Mouse (Mus musculus) spleen, postnatal 10 days (tissue): ENCODE measurements around the gene Dusp1.
A peak's percentile ranks its signal among the peaks of the same experiment; 100 is the strongest.

Experiments used
- DNase-seq, 2 experiments: peaks; one replicate each; pipeline ENCODE4 v3.0.0; 2021 to 2022; ENCODE audit warnings: low spot score in 2 of 2

Gene Dusp1

DNA sequence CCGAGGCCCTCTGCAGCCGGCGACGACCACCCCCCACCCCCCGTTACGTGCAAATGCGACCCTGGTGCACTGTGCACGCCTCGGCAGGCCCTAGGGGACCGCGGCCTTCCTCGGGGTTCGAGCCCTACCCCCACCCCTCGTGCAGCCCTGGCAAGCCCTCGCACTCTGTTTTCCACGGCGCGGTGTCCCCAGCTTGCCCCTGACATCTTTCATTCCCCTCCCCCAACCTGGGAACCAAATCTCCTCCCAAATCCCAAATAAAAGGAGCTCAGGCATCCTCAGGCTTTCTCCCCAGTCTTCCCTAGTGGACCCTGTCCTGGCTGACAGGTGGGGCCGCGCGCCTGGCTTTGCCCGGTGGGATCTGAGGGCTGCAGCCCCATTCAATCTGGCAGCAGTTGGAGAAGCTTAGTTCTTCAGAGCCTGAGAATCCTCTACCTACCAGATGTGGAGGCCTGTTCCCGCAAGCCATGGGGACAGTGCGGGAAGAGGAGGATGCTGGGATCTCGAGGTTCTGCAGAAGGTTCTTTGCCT, at the start of gene Dusp1:
Gene Dusp1 (minus strand): TSS at position 478 of the 531 bp plus-strand sequence.
- no peak for DNase-seq

DNA sequence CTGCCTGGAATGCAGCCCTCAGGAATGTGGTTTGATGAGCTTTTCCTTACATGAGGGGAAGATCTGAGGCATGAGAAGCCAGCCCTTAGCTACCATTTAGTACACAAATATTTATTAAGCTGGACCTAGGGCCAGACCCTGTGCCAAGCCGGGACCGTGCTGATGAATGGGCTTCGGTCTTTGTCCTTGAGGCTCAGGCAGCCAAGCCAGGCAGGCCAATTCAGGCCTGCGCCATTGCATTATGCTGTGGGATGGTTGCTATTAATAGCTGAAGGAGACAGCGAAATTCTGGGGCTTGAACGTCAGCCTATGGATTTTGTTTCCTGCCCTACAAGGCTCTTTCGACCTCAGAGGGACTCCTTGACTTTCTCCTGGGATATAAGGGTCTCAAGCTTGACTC, 49.4 kb upstream of the Dusp1 start:
- DNase-seq: no peak

DNA sequence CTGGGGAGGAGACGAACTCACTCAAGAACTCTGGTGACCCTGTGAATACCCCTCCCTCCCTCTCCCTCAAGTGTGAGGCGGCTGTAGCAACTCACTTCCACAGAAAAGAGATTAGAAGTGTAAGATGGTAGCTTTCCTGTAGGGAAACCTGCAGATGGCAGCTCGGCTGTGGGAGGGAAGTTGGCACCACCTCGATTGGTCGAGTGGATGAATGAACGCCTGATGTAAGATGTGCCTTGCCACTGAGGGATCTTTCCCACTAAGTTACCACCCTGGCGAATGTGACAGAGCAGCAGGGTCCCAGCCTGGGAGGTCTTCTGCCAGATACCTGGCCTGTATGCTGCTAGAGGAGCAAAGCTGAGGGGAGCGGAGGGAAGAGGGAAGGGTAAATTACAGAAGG, 47.9 kb upstream of the Dusp1 start:
- no peak for DNase-seq

DNA sequence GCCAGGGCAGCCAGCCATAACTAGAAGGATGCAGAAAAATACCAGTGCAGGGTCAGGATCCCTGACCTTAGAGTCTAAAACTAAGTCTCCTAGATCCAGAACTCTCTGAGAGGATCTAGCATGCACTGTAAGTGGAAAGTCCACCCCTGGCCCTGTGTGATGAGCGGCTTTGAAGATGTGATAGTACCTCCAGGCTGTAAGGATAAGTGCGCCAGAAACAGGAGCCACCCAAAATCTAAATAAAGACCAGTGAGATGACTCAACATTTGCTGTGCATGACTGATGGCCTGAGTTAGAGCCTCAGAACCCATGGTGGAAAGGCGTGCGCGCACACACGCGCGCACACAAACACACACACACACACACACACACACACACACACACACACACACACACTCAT, 46.9 kb upstream of the Dusp1 start:
- DNase-seq: no peak

DNA sequence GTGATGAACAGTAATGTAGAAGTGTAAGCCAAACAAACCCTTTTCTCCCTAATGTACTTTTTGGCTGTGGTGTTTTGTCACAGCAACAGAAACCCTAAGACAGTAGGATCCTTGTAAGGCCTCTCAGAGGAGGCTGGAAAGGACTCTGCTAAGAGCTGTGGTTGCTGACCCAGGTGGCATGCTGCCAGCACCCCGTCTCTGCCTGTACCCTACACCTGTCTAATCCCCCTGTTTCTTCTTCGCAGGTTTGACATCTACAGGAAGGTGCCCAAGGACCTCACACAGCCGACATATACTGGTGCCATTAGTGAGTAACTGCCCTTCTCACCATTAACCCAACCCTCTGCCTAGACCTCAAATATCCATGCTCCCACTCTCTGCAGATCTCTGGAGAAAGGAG, 46.4 kb upstream of the Dusp1 start:
- no peak for DNase-seq

DNA sequence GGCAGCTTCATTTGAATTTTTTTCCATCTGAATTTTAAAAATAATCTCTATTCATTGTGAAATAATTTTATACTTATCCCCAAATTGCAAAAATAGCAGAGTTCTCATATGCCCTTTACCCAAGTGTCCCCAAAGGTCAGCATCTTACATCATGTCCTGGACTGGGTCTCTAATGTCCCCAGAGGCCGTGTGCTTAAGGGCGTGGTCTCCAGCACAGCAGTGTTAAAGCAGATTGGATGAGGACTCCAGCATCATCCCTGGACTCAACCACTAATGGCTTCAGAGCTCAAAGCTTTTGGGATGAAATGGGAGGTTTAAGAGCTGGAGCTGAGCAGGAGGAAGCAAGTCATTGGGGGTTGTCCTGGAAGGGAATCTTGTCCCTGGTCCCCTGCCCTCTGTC, 44.6 kb upstream of the Dusp1 start:
- DNase-seq: no peak

DNA sequence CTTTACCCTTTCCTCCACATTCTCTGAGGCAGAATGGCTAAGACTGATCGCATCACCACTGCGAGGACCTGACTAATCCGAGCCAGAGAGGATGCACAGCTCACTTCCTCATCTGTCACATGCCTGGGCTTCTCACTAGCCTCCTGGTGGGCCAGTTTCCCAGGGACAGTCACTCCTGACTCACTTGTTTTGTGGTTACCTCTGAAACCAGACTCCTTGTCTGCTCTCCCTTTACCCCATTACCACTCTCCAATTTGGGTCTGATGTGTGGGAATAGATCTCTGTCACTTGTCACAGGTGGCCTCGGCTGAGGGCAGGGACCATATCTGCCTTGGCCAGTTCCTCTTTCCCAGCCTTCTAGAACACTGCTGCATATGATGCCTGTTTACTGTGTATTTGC, 43.7 kb upstream of the Dusp1 start:
- peak in 1 of 2 experiments; percentile 34 for DNase-seq

DNA sequence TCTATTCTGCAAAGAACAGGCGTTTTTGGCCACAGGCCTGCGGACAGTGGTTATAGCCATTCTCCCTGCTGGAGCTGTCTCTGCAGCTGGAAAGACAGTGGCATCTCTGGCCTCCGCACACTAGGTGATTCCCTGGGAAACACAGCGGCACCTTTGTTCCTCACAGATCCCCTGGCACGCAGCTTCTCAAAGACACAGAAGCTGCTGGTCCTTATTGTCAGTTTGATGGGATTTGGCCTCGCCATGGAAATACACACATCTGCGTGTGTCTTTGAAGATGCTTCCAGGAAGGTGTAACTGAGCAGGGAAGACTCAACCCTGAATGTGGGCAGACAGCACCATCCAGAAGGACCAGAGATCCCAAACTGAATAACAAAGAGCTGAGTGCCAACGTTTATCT, 41.4 kb upstream of the Dusp1 start:
- DNase-seq: no peak

DNA sequence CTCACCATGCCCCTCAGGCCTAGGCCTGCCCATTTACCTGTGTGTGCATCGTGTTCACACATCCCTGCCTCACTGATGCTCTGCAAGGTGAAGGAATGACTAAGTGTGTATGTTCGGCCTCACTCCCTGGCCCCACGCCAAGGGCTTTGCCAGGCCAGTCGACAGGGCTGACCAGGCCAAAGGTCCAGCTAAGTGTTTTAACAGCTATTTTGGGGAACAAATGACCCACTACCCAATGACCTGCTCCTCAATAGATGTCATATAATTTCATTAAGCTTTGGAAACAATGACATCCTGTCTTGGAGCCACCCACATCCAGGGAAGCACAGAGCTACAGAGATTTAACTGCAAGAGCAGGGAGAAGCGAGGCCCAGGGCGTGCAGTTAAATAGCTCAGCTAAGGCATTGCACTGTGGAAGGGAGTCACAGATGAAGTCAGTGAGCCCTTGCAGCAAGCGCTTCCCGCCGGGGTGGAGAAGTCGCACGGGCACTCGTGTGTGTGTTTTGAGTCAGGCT, 40.5 kb upstream of the Dusp1 start:
- DNase-seq: no peak

DNA sequence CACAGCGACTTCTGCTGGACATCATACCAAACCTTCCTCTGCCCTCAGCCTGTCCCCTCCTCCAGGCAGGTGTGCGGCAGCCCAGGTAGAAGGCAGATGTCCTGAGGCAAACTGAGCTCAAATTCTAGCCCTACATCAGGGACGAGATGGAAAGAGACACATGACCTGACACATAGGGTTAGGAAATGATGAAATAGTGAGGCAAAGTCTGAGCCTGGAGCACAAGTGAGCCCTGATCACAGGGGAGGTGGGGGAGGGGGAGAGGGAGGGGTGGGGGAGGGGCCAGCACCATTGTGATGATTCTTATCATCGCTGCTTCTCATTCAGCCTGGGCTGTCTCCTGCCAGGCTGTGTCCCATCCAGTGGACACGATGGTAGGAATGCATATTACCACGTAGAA, 40.0 kb upstream of the Dusp1 start:
- DNase-seq: no peak

DNA sequence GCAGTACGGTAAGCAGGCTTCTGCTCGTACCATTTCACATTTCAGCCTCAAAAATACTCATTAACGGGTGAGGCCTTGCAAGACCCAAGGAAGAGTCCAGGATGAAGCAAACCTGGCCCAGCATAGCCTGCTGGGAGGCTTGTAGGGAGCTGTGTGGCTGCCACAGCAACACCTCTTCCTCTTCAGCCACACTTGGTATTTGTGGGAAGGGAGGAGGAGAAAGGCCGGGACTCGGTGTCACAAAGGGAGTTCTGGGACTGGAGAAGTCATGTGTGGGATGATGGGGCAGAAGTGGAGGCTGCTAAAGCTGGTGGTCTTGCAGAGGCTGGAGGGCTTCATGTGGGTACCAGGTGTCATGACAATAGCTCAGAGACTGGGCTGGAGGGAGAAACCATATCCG, 39.6 kb upstream of the Dusp1 start:
- DNase-seq: no peak

DNA sequence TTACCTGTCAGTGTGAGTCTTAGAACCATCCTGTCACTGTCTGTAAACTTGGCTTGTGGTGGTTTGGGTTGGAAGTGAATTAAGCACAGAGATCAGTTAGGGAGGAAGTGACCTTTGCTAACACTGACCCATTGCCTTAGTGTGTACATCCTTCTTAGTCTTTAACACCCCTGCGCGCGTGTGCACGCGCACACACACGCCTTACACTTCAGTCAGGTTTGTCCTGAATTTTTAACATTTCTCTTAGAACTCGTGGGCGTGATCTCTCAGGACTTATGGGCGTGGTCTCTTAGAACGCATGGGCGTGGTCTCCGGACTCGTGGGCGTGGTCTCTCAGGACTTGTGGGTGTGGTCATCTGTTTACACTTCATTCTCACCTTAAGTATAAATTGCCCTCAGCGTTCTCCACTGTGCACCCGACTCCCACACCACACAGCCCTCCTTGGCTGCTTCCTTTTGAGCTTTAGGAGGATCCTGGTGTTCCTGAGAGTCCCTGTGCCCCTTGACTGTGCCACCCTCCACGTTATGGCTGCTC, 39.1 kb upstream of the Dusp1 start:
- peak in 1 of 2 experiments; percentile 72 for DNase-seq

DNA sequence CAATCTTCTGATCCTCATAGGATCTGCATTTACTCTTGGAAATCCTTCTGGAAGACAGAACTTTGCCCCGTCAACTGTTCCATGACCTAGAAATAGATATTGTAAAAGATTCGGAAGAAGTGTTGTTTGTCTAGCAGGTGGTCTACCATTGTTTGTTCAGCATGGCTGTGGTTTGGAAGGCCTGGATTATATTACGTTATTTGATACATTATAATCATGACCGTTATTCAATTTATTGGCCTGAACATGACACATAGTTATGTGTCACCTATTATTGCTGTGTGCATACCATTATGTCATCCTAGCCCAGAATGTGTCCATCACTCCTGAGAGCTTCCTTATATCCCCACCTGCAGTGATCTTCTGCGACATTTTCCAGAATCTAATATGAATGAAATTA, 36.9 kb upstream of the Dusp1 start:
- DNase-seq: no peak

DNA sequence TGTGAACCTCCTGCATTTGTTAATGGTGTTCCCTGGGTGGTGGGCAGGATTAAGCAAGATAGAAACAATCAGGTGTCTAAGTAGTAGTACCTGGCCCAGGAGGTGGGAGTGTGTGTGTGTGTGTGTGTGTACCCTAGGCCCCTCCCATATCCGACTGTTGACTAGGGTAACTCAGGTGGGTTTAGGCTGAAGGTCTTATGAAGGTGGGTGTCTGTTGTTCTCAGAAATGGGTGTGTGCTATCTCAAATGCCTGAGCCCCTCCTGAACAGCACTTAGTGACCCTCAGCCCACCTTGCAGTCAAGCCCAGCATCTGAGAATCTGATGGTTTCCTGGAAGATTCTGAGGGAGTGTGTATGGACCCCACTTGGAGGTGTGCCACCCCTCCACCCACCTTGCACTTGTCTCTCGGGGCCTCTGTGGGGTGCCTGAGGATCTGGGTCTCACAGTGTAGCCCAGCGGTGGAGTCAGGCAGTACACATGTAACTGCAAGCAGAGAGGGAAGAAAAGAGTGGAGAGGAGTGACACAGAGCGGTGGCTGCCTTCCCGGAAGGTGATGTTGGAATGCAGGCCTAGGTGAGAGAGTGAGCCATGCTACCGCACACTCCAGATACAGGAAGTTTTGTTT, 35.0 kb upstream of the Dusp1 start:
- no peak for DNase-seq

DNA sequence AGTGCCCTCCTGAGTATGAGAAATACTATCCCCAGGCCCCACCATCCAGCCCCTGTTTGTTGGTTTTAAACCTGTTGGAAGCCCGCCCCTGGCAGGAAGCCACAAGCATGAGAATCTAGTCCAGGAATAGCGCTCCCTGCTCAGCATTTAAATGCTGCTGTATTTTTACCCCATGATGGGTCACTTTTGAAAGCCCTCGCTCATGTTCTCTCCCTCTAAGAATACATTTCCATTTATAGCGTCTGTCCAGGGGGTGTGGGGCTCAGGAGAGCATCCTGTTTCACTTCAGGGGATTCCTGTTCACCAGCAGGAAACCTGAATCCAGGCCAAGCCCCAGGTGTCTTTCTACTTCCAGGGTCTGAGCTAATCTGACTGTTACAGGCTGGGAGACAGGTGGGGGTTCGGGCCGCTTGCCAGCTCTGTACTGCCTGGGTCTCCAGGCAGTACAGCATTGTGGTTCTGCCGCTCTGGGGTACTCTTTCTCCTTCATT, 34.3 kb upstream of the Dusp1 start:
- DNase-seq: no peak

DNA sequence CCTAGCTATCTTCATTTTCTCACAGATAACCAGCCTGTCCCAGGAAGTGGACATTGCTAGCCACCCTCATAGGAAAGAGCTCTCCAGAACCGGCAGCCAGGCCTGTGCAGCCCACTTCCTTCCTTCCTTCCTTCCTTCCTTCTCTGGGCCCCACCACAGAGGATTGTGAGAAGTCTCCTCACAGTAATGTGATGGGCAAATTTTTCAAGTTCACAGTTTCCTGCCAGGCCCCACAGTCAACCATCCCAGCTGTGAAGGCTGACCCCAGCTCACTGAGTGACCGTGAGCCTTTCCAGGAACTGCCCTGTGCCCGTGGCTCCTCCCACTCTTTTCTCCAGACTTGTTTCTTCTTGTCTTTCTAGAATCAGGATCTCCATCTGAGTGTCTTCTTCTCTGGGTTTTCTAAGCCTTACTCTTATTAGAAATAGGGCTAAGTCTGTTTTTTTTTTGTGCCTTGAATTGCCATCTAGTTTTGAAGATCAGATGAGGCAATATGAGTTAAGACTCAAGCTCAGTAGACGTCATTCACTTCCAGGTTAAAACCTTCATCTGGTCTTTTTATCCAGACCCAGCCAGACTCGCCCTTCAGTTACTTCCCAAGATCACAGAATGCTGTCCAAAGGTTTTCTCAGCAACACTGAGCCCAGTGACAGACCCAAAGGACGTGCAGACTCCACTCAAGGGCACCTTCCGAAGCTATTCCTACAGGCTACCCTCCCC, 33.7 kb upstream of the Dusp1 start:
- no peak for DNase-seq

DNA sequence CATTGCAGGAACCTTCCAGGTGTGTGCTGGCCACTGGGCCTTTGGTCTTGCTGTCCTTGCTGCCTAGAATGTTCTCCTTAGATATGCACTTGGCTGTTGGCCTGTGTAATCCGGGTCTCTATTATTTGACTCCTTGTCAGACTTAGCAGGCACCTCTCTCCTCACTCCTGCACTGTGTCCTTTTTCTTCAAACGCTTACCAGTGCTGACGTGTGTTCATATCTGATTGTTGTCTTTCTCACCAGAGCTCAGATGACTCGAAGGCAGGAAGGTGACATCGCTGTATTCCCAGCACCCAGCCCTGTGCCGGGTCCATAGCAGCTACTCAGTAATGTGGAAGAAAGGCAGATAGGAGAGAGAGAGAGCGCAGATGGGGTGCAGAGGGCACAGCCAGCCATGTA, 33.0 kb upstream of the Dusp1 start:
- no peak for DNase-seq

DNA sequence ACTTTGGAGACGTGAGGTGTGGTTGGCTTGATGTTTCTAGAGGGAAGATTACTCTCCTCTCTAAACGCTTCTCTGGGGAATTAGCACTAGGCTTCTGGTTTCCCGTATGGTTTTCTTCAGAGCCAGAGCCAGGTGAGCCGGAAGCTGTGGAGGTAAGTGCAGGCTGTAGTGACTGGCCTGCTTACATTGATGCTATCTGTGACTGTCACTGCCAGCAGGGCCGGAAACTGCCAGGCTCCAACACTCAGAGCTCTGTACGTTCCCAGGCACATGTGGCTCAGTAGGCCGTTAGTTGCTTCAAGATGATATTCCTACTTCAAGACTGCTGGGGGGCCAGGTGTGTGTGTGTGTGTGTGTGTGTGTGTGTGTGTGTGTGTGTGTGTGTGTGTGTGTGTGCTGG, 32.2 kb upstream of the Dusp1 start:
- DNase-seq: no peak

DNA sequence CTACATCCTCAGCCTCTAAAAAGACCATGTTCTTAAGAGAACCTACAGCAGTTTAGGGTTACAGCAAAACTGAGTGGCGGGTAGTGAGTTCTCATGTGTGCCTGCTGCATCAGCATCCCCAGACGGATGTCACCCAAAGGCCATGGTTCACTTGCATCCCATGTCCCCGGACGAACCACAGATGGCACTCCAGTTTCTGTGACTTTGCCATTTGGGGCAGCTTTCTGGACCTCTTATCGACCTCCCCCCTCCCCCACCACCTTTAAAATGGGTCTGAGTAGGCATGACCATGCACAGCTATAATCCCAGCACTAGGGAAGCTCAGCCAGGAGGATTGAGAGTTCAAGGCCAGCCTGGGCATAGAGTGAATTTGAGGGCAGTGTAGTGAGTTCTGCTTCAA, 31.3 kb upstream of the Dusp1 start:
- no peak for DNase-seq

DNA sequence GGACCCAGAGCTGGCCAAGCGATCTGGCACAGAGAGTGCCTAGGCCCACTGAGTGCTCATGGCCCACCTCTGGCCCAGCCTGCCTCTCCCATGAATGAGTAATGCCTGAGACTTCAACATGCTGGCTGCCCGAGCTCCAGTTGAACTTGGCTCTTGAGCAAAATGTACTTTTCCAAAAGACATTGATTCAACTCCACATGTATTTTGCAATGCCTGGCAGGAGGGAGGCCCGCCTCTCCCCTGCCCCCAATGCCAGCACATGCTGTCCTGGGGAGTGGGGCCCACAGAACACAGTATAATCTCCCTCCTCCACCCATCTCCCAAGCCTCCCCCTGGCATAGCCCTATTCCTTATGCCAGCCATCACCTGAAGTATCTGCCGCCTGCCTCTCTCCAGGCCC, 30.6 kb upstream of the Dusp1 start:
- DNase-seq: no peak

DNA sequence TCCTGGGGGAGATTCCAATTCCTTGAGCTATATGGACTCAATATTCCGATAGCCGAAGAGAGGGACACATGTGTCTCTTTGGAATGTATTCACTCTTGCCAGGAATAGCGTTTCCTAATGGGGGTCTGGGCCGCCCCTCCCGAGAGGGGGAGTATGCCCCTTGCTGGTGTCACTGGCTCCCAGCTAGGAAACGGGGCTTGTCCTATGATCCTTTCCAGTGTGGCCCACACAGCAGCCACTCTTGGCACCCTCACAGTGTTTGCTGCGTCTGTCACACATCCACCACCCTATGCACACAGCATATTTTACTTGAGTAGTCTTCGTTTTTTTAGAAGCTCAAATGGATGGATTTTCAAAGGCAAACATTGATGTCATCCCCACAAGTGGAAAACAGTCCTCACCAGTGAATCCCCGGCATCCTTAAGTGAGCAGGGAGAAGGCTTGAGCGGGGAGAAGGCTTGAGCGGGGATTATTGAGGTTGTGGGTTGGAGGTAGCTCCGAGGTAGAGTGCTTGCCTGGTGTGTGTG, 26.1 kb upstream of the Dusp1 start:
- no peak for DNase-seq

DNA sequence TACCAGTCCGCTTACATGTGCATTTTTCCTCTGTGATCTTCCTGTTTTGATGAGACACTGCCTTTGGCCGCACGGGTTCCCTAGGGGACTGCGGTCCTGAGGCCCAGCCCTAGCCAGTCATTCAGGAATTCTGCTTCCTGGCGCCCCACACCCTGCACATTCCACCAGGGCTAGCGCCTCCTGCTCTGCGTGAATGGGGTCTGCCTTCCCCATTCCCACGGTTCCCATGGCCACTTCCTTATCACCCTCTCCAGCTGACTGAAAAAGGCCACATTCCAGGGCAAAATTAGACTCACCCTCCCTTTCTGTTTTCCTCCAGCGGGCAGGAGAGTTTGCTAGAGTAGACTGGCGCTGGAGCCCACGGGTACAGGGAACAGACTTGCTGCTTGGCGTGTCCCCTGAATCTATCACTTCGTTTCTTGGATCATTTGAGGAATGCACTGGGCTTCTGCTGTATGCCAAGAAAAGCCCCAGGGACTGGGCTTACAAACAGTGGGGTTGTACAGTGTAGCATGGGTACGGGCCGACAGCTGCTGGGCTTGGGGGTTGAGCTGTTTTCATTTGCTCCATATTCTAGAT, 22.7 kb upstream of the Dusp1 start:
- DNase-seq: no peak
